Mouse (Mus musculus) thymus, adult 18-20 months (tissue): ENCODE data around the gene Apbb1.

Experiments used
- DNase-seq, 2 experiments: peaks; one replicate each; pipeline ENCODE4 v3.0.0; 2022; ENCODE audit warnings: mixed read lengths in 2 of 2

Gene Apbb1

DNA sequence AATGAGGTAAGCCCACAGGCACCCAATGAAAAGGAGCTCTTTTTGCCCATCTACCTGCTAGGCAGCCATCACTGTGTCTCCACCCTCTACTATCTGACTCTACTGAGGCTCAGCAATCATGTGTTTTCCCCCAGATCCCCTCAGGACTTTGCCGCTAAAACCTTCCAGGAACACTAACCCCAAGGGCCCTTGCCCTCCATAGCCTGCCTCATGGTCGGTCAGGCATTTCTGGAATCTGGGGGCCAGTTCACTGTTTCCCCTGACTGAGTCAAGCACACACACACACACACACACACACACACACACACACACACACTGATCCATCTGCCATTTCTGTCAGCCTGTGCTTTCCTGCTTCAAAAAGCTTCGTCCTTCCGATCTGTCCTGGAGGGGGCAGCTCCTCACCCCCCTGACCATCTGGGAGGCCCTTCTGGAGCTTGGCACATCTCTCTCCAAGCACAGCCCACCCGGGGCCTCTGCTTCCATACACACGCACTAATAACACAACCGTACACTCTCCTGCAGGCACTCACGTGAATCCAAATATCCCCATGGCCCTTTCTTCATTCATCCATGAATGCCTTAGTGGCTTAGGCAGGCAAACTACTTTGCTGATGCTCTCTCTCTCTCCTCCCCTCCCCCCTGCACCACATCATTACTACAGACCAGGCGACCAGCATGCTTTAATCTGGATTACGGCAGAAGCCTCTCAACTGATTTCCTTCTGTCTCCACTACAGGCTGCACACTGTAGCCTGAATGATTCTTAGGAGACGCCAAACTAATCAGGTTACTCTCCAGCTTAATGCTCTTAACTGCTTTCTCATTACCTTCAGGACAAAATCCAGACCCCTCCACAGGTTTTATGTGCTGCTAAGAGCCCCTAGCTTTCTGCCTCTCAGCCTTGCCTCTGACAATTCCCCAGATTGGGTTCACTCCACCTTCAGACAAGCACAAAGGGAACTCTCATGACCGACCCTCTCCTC is 11.6 kb downstream of the Apbb1 start:
- DNase-seq, result no peak

DNA sequence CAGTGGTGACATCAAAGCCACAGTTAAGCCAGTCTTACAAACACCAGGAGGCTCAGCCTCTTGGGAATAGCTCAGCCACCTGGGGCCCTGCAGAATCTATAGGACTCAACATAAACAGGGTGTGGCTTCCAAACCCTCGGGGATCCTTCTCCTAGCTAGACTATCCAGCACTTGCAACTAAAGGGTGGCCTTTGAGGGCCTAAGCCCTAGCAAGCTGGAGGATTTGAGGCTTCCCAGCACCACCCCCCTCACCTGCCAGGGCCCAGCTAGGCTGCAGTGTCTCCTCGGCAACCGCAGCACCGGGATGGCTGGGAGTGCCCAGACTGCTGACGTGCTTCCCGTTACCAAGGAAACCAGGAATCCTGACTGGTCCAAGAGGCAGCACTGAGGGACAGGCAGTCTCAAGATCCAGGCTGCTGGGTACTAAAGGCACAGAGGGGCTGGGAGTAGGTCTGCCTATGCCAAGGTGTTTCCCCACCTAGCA is 12.4 kb downstream of the Apbb1 start:
- no peak for DNase-seq

DNA sequence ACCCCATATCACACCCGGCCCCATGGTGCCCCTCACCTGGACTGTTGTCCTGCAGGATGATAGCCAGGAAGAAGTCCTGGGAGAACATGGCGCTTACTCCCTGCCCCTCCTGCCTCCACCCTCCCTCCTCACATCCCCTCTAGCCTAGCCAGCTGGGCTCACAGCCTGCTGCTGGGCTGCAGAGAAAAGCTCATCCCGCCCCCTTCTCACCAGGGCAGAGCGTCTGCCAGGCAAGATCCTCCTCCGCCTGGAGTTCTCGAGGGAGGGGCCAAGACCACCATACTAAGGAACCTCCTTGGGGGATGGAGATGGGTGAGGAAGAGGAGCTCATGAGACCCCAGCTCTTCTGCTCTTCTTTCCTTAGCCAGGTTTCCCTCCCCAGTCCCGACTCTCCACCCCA is 12.9 kb downstream of the Apbb1 start:
- no peak for DNase-seq

DNA sequence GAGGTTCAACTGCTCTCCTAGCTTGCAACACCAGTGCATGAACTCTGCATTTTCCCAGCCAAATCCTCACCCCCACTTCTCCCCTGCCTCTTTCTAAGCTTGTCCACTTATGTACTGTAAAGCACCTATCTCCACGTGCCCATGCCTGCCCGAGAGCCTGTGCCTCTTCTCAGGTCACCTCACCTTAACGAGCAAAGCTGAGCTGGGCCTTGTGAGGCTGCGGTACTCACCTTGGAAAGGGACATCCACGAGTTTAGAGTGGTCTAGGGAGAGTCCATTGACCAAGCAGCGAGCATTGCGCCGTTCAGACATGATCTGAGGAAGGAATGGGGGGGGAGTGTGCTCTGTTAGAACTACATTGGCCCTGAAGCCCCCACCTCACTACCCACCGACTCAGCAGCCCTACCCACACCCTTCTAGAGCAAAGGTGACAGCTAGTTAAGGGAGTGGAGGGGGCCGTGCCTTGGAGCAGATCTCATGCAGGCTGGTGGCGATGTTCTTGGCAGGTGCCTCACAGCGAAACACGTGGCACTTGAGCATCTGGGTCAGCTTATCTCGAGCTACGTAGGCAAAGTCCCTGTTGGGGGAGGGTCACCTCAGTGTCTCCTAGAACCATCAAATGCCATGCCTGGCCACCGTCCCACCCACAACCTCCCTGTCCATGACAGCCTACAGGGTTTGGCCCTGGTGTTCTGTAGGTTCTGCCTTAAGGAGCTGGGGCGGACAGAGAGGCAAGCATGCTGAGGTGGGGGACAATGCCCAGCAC is 16.2 kb downstream of the Apbb1 start:
- DNase-seq, result no peak

DNA sequence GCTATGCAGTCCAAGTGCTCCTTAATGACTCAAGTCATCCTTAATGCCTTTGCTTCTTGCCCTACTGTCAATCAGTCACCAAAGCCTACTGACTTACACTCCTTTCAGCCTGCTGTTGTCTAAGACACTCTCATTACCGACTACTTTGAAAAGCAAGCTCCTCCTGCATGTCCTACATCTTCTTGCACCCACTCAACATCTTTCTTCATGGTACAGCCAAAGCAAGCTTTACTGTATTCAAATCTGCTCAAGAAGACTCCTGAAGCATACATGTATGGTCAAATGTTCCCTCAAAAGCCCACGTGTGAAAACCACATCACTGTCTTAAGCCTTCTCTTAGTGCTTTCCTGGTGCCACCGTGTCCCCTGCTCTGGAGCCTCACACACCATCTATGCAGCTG is 18.1 kb downstream of the Apbb1 start:
- no peak for DNase-seq

DNA sequence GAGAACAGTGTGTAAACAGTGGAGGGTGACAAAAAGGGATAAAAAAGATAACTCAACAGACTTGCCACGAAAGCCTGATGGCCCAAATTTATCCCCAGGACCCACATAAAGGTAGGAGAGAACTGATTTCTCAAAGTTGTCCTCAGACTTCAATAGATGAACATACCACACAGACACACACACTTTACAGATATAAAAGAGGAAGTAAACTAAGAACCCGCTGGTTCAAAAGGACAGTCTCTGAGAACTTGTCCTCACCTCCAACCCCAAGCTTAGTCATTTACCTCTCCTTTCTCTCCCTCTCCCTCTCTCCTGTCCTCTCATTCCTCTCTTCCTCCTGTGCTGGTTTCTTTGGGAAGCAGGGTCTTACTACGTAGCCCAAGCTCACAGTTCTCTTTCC is 19.1 kb downstream of the Apbb1 start:
- DNase-seq, result no peak

DNA sequence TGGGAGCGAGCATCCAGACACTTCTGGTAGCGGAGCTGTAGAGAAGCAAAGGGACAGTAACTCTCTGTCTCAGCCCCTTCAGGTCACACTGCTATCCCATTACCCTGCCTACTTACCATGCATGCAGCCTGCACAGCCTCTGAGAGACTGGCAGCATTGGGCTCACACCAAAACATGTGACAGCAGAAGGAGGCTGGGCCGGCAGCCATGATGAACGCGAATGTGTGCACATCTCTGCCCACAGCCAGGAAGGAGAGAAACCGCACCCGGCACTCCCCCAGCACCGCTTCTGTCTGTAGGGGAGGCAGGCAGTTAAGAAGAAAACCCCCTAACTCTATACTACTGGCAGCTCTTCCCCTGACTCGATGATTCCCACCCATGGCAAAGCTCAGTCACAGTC is 22.4 kb downstream of the Apbb1 start:
- DNase-seq, result no peak

DNA sequence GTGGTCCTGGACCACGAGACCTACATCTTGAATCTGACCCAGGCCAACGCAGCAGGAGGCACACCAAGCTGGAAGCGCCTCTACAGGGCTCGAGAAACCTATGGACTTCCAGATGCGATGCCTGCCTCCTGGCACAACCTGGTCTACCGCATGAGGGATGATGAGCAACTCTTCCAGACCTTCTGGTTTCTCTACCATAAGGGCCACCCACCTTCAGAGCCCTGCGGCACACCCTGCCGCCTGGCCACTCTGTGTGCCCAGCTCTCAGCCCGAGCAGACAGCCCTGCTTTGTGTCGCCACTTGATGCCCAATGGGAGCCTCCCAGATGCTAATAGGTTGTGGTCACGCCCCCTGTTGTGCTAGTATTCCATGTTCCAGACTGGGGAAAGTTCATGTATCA is 23.8 kb downstream of the Apbb1 start:
- DNase-seq, result no peak

DNA sequence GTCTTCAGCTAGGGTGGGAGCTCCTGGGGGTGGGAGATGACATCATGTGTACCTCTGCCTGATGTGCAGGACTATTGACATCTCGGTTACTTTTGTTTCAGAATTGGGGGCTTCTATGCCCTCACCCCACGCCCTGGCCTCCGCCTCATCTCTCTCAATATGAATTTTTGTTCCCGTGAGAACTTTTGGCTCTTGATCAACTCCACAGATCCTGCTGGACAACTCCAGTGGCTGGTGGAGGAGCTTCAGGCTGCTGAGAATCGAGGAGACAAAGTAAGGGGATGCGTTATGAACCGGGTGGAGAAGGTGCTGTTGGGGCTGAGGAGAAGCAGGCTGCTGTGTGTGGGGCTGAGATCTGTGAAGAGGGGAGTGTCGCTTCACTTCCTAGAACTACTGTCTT is 25.0 kb downstream of the Apbb1 start:
- DNase-seq, result no peak

DNA sequence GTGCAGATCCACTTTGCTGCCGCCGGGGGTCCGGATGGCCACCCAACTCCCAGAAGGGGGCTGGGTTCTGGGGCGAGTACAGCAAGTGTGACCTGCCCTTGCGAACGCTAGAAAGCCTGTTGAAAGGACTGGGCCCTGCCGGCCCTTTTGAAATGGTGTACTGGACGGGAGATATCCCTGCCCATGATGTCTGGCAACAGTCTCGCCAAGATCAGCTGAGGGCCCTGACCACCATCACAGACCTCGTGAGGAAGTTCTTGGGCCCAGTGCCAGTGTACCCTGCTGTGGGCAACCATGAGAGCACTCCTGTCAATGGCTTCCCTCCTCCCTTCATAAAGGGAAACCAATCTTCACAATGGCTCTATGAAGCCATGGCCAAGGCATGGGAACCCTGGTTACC is 25.9 kb downstream of the Apbb1 start:
- no peak for DNase-seq

DNA sequence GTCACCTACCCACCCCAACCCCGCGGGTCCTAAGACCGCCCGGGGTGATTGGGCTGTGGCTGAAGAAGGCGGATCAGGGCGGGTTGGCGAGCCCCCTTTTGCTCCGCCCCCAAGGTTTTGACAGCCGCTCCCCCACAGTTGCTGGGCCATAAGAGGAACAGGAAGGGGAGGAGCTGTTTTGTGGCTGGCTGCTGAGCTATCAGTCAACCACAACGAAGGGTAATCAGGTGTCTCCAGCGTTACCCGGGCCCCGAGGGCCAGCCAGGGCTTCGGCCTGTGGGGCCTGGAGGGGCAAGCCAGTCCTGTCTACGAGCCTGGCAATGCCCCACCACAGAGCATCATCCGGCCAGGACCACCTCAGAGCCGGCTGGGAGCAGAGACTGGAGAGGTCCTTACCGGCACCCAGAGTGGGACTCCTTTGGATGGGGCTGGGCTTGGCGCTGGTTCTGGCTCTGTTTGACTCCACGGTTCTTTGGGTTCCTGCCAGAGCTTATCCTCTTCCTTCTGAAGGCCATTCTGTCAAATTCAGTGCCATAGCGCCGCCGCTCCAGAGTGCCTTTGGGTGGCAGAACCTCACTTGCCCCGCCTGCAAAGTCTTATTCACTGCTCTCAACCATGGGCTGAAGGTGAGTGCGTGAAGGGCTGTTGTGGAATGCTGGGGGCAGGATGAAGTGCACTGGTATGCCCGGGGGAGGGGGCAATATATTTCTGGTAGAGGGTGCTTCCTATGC is 27.1 kb downstream of the Apbb1 start, which contains the start of gene Smpd1:
TSS of gene Smpd1 (plus strand) at position 149 of the 731 bp plus-strand sequence.
- DNase-seq, result peak; percentile 84 to 86

DNA sequence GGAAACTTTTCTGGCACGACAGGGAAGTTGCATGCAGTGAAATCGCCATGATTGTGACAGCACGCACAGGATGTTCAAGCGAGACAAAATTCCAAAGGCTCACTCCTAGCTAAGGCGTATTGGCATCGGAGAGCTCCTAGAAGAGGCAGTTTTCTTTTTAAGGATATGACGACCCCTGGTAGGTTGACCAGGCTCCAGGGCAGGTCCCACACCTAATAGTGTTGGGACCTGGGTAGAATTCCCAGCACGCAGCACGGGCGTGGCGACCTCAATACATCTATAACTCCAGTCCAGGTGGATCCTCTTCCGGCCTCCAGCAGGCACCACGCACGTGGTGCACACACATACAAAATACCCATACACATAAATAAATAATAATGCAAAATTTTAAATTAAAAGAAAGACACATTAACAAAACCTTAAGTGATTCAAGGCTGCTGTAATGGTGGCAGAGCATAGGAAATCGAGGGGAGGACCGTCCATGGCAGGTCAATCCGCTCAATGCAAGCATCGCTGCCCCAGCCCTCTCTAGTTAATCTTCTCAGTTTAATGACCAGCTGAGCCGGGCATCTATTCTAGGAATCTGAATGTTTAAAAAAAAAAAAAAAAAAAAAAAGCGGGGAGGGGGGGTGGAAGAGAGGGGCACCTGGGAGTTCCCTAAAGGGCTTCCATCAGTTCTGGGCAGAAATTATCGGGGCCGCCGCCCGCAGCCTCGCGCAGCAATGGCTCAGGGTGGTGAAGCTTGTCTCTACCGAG is 27.8 kb downstream of the Apbb1 start:
- DNase-seq, result no peak

DNA sequence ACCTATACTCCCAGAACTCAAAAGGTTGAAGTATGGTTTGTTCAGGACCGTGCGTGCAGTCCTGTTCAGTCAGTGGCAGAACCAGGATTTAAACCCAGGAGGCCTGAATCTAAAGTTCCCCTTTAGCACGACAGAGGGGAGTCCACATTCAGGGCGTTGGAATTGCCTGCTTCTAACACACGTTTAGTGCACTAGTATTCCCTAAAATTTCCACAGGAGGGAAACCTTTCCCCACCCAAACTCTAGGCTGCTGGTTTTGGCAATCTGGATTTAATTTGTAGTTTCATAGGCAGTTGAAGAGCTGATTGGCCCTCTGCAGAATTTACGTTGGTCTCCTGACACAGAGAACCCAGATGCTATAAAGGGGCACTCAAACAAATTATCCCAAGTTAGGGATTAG is 32.4 kb downstream of the Apbb1 start:
- no peak for DNase-seq

DNA sequence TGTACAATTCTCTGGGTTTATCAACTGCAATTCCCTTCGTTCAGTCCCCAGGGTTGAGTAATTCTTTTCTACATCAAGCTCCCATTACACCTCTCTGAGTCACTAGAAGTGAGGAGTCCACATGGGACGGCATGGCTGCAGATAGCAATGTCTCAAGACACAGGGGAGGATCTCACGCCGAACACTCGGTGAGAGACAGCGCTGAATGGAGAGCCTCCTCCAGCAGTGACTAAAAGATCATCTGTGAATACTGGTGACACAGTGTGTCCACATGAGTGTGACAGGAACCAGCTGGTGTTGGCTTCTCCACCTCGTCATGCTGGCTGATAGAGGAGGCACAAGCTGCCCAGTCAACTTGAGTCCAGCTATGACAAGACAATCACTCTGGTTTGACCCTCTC is 33.5 kb downstream of the Apbb1 start:
- no peak for DNase-seq

DNA sequence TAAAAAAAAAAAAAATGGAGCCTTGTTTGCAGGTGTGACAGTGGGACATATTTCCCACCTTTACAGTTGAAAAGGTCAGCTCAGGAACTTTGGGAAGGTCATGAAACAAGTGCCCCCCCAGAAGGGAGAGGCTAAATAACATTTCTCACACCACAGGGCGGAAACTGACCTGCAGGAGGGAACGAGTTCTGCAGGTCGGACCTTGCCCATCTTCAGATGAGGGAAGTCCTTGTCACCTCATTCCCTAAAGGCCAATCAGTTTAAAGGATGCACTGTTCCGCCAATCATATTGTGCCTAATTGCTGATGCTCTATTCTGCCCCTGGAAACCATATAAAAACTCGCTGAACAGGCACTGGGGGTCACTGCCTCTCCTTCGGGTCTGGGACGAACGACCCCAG is 35.5 kb downstream of the Apbb1 start:
- DNase-seq, result no peak

DNA sequence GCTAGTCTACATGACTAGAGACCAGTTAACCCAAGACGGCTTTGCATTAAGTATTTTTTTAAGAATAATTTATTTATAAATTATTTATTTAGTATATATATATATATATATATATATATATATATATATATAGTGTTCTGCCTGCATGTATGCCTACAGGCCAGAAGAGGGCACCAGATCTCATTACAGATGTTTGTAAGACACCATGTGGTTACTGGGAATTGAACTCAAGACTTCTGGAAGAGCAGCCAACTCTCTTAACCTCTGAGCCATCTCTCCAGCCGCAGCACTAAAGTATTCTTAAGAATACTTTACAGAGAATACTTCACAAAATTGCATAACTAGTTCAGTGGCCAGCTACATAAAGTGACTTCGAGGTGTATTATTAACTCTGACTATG is 47.3 kb downstream of the Apbb1 start:
- no peak for DNase-seq

DNA sequence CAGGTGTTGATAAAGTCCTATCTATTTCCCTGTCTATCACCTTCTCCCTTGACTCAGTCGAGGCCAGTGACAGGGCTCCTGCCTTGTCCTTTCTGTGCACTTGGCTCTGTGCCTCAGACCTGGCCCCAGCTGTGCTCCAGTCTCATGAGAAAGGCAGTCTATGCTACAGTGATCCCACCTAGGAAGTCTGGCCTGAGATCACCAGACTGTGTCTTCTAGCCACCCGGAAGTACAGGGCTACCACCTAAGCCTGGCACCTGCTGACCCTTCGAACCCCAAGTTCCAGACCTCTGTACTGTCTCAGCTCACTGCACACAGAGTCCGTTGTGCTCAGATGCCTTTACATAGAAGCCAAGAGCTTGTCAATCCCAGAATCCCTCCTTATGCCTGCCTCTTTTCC is 53.4 kb downstream of the Apbb1 start:
- DNase-seq, result no peak

DNA sequence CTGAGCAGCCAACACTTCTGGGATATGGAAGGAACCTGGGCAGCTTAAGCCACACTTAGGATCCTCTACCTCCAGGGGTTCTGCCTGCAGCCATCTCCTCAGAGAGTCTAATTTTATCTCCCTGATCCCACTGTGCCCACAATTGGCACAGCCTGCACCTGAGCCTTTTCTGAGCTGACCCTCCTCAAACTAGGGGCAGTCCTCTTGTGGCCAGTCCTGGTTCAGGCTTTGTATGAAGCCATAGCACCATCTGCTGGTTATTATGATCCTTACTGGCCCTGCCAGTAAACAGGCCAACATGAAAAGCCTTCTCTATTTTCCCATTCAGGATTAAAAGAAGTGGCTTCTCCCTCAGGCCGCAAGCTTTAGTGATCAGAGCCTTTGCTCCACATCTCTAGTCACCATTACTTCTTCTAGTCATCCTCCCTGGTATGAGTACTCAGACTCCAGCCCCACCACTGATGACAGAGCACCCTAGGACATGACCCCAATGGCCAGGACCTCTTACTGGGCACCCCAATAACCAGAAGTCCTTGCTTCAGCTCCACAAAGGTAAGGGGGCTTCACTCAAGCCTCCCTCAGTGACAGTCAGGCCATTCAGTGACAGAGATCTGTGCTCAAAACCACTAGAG is 54.0 kb downstream of the Apbb1 start:
- no peak for DNase-seq

DNA sequence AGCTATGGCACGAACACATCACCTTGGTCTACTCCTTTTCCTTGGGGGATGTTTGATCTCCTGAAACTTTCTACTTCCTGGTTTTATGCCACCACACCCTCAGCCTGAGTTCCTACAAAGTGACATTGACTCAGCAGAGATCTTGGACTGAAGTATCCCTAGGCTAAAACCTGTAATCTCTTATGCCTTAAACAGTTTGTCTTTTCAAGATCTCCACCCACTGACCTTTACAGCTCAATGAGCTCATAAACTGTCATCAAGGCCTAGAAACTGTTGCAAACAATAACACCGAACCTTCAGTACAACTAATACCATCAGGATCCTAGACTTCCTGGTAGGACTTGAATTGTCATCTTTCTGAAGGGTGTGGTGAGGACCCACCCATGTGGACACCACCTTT is 57.2 kb downstream of the Apbb1 start:
- DNase-seq, result no peak

DNA sequence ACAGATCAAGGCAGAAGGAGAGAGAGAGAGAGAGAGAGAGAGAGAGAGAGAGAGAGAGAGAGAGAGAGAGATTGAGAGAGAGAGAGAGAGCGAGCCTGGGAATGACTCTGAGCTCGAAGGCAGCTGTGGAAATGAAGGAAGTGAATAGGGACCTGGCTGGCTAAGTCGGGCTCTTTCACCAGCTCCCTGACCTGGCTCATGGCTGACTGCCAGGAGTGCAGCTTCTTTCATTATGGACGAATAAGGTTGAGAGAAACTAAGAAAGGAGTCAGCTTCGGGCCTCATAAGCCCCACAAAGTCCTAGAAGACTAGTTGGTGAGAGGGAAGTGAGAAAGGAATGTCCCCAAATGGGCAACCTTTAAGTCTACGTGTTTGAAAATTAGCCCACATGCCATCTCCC is 61.3 kb downstream of the Apbb1 start:
- DNase-seq, result no peak

DNA sequence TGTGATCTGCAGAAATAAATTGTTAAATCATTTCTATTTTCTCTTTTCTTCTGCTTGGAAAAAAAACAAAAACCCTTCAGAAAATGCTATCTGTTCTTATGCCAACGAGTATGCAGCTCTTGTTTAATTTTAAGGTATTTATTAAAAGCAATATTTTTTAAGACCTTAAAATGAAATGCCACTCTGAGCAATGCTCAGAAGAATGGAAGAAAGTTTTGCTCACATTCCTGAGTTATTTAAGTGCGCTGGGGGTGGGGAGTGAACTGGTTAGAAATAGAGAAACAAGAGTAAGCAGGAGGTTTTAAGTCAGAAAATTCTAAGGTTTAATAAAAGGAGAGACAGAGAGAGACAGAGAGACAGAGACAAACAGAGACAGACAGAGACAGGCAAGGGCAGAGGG is 61.7 kb downstream of the Apbb1 start:
- no peak for DNase-seq

DNA sequence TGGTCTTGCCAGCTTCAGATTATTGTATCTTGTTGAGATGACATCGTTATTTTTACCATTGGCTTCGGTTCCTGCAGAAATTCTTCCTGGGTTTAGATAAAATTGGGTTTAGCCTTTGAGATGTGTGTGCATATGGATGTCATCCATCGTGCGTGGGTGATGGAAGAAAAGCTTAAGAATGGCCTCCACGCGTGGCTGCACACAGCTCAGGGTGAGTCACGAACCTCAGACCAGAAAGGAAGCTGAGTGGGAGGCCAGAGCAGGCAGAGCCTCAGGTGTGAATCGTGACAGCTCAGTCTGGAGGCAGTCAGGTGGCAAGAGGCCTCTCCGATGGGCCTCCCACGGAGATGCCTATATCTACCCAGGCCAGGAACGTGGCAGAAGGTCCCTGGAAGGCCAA is 62.1 kb downstream of the Apbb1 start:
- DNase-seq, result no peak
